Mouse (Mus musculus) yolk sac, embryonic 10.5 days (tissue): Measurements from ENCODE around the gene Rps6ka5.

Experiments used
- DNase-seq: peaks from one replicate; pipeline ENCODE4 v3.0.0-alpha.2; 2017; ENCODE audit warnings: low spot score

Rps6ka5 gene

DNA sequence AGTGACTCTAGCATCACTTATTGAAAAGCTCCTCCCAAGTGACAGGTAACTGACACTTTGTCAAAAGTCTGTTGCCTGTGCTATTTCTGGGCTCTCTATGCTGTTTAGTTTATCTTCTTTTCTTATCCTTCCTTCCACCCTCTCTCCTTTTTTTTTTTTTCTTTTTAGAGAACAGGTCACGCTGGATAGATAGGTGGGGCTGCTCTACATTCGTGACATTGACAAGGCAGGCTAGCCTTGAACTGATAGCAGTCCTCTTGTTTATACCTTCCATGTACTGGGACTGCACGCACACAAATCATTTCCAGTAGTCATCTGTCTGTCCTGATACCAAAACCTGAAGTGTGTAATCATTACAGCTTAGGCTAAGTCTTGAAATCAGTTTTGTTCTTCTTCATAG lies 132.1 kb downstream of the Rps6ka5 start:
- no peak for DNase-seq

GRCm38 (mm10) chr12:100586601-100587000 lies 140.2 kb downstream of the Rps6ka5 start:
- no peak for DNase-seq

DNA sequence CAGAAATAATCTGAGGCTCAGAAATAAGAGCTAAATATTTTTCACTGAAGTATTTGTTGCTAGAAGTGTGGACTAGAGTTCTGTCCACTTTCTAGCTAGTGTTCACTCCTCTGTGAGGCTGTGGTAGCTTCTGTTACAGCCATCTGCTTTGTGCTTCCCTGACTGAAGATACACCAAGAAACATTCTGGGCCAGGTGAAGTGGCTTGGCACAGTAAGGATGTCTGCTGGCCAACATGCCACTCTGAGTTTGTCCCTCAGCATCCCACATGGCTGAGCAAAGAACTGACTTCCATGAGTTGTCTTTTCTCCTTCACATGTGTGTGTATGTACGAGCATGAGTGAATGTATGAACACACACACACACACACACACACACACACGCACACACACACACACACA lies 147.6 kb downstream of the Rps6ka5 start:
- no peak for DNase-seq

GRCm38 (mm10) chr12:100578291-100578690 lies 148.5 kb downstream of the Rps6ka5 start:
- DNase-seq: no peak

GRCm38 (mm10) chr12:100575739-100576138 lies 151.0 kb downstream of the Rps6ka5 start:
- no peak for DNase-seq

DNA sequence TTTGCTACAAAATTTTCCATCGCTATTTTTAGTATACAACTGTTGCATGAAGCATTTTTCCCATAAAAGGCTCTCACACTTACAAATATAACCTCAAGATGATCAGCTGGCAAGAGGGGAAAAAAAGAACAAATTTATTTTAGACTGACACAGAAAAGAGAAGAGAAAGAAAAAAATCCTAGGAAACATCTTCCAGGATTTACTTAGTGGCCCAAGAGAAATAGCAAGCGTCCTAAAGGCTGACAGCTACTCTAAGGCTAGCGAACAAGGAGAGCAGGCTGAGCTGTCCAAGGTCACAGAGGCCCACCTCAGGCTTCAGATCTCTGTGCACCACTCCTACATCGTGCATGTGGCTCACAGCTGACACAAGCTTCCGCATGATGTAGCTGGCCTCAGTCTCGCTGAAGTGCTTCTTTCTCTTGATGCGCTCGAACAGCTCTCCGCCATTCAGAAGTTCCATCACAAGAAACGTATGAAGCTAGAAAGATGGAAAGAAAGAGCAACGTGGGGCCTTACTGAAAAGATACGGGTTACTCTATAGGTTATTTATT lies 156.2 kb downstream of the Rps6ka5 start:
- DNase-seq: no peak

DNA sequence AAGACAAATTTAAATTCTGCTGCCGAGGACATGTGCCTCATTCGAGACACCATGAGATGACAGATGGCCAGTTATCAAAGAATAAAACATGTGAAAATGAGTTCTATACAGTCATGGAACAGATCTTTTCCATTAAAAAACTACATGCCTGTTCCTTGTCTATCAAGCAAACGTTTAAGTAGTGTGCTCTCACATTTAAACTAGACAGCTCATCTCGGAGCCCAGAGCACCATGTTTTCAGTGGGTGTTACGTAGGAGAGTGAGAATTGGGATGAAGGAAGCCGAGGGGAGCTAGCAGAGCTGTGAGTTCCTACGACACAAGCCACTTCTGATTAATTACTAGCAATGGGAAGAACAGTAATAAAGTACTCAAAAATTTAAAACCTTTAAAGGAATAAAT lies 158.0 kb downstream of the Rps6ka5 start:
- DNase-seq: no peak

DNA sequence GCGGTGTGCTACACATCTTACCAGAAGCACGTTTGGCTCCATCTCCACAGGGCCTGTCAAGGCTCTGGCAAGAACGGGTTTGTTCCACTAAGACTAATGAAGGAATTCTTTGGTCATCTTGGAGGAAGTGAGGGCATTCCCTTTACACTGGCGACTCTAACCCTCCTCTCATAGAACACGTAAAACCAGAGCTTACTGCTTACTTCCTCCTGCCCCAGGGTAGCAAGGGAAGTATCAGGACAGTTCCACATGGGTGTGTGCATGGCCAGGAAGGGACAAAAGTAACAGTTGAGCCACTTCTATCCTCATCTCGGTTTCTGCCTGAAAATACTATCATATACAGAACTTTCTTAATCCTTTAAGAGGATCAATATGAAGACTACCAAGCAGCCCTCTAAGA lies 158.7 kb downstream of the Rps6ka5 start:
- no peak for DNase-seq

DNA sequence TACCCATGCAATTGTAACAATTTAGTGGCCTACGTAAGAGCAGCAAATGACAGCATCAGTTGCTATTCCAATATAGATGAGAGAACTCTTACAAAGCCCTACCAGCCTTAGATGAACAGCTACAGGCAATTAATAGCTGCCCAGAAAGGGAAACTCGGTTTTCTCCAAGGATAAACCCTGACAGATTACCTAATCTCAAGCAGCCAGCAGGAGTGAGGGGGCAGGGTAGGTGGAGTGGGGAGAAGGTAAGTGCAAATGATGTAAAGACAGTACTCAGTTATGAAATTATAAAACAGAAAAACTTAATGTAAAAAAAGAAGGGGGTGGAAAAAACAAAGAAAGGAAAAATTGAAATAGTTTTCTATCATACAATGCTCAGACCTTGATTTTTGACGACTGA lies 159.2 kb downstream of the Rps6ka5 start:
- DNase-seq: no peak

- peak; percentile 13 for DNase-seq
These were observed 173.1 kb downstream of the Rps6ka5 start for GRCm38 (mm10) chr12:100553675-100554074.

- DNase-seq: no peak
These were observed 174.8 kb downstream of the Rps6ka5 start for GRCm38 (mm10) chr12:100551972-100552371.

DNA sequence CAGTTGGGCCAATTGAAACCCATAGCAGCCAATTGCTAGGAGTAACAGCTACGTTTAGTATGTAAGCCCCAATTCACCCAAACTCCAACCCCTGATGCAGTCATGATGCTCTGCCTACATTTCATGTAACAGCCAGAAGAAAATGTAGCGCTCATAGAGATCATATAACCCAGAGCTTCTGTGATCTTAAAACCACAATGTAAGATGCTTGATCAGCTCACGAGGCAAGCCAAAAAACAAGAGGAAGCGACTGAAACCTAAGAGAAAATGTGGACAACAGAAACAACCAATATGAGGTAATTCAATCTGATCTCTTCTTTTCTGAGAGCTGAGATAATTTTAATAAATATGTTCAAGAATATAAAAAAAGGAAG lies 182.6 kb downstream of the Rps6ka5 start:
- no peak for DNase-seq

DNA sequence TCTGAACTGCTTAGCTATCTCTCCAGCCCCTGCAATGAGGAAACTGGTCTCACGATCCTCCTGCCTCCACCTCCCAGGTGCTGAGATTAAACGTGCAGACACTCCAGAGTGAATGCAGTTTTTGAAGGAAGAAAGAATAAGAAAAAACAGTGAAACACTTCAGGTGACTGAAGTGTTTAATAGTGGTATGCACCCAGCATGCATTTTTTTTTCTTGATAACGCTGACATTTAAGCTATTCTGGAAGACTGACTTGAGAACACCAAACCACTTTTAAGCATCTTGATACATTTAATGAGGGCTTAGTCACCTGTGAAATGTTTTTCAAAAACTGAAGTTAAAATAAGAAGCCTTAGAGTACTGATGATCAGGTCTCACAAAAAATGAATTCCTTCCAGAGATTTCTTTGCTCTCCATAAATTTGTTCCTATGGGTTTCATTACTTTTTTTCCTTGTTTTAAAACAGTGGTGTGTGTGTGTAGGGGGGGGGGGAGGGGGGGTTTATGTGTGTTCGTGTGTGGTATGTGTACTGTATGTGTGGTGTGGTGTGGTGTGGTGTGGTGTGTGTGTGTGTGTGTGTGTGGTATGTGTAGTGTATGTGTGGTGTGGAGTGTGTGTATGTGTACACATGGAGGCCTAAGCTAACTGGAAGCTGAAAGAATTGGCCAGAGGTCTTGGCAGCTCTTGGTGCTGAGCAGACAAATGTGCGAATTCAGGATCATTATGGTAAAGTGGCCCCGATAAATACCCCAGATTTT lies 183.2 kb downstream of the Rps6ka5 start:
- DNase-seq: no peak

DNA sequence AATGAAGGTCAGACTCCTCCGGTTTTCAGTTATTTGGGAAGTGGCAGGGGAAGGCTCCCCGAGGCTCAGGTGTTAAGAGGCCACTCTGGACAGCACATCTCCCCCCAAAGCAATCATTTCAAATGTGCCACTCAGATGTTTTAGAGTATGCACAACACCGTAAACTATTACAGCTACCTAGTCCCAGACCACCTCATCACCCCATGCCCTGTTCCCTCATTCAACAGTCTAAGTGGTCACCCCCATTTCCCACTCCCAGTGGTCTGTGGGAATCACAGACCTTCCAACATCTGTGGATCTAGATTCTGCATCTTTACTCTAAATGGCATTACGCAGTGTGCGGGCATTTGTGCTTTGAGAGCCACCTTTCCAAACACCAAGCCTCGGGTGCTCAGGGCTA lies 184.3 kb downstream of the Rps6ka5 start:
- no peak for DNase-seq

- DNase-seq: no peak
These were observed 184.7 kb downstream of the Rps6ka5 start for GRCm38 (mm10) chr12:100542076-100542475.

GRCm38 (mm10) chr12:100539158-100539714 lies 187.5 kb downstream of the Rps6ka5 start:
- no peak for DNase-seq

DNA sequence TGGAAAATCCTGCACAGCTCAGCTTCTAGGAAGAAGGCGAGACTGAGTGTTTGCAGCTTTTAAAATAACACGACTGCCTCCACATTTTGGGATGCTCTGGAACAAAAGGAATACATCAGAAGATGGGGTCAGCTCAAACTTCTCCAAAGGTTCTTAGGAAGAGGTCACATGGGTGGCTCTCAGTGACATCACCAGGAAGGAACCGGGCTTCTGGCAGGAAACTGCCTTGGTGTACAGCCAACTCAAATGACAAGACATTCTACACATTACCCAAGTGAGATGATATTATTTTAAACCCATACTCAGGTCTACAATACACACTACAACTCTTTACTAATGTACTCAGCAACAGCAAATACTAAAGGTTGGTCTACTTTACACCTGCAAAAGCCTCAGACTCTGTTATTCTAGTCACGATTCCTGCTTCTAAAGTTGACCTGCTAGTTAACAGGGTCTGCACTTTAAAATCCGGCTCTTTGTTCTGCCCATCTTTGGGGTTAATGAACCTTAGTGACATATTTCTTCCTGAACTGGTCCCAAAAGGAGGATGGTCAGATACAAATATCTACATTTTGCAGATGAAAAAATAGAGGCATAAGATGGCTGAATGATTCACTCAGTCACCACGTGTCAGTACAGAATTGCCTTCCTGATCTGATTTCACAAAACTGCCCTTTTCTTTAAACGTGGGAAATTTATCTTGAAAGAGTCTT lies 188.2 kb downstream of the Rps6ka5 start:
- no peak for DNase-seq

GRCm38 (mm10) chr12:100537091-100537490 lies 189.7 kb downstream of the Rps6ka5 start:
- no peak for DNase-seq

GRCm38 (mm10) chr12:100535028-100535427 lies 191.8 kb downstream of the Rps6ka5 start:
- DNase-seq: no peak

- no peak for DNase-seq
These were observed 192.8 kb downstream of the Rps6ka5 start for GRCm38 (mm10) chr12:100534028-100534427.

DNA sequence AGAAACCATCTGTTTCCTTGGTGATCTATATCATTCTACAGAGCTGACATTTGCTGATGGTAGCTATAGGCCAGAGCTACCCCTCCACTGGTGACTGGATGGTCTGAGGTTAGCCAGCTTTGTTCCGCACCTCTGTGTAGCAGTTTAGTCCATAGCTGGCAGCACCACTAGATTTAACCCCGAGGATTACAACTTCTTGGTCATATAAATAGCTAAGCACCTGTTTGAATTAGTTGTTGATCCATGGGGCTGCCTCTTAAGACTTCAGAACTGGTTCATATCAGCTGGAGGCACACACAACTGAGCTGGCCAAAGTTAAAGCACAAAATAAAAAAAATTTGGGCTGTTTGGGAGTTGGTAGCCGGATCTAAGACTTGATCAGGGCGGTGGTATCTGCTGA lies 193.6 kb downstream of the Rps6ka5 start:
- DNase-seq: no peak

DNA sequence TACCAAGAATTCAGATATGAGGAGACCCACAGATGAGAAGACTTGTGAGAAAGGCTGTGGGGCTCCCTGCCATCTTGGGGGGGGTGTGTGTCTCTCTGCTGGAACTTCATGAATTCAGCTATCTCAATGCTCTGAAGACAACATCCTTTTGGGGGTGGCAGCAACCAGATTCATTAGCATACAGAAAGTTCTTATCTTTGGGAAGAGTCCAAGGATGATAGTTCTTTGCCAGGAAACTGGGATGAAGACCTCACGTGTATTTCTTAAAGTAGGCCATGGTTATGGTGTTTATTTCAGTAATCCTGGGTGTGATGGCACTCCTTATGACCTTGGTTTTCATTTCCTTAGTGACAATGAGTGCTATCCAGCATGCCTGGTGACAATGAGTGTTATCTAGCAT lies 195.0 kb downstream of the Rps6ka5 start:
- DNase-seq: no peak

- DNase-seq: no peak
These were observed 195.9 kb downstream of the Rps6ka5 start for GRCm38 (mm10) chr12:100530871-100531270.
